Mouse (Mus musculus) kidney, postnatal 0 days (tissue): Measurements from ENCODE around the gene Pglyrp2. TPM values are rescaled to one million over a fixed set of nuclear protein-coding genes. Genes with fewer than 3 reads are reported as not detected.

Experiments used
- ATAC-seq: fragments of 200-750 bp; cut with Nextera tagmentation; replicated peaks from 2 replicates; pipeline ENCODE4 v1.8.0; 2017; ENCODE audit warnings: low read depth, moderate number of reproducible peaks, moderate TSS enrichment, moderate library complexity; ENCODE audit not compliant: low FRiP score
- DNase-seq: peaks from one replicate; pipeline ENCODE4 v3.0.0-alpha.2; 2016; ENCODE audit warnings: low spot score
- H3K27ac ChIP-seq: fragments of 300-500 bp; sonication (generic); 2 replicates; pipeline ENCODE4 v1.5.1; 2014; ENCODE audit warnings: mild to moderate bottlenecking
- H3K27me3 ChIP-seq: fragments of 300-500 bp; sonication (generic); 2 replicates; pipeline ENCODE4 v1.6.1; 2014; ENCODE audit warnings: low read length, mixed read lengths; ENCODE audit not compliant: insufficient read depth
- H3K36me3 ChIP-seq: fragments of 300-500 bp; sonication (generic); 2 replicates; pipeline ENCODE4 v1.6.1; 2014; ENCODE audit warnings: low read length, mixed read lengths; ENCODE audit not compliant: insufficient read depth
- H3K4me1 ChIP-seq: fragments of 300-500 bp; sonication (generic); replicated peaks from 2 replicates; pipeline ENCODE4 v1.6.1; 2014; ENCODE audit warnings: antibody characterized with exemption, low read length, mixed read lengths; ENCODE audit not compliant: insufficient read depth
- H3K4me2 ChIP-seq: fragments of 300-500 bp; sonication (generic); 2 replicates; pipeline ENCODE4 v1.6.1; 2014; ENCODE audit warnings: mild to moderate bottlenecking, low read length, moderate library complexity, mixed read lengths
- H3K4me3 ChIP-seq: fragments of 300-500 bp; sonication (generic); replicated peaks from 2 replicates; pipeline ENCODE4 v1.5.1; 2014; ENCODE audit warnings: low read depth, low read length
- H3K9ac ChIP-seq: fragments of 300-500 bp; sonication (generic); 2 replicates; pipeline ENCODE4 v1.6.1; 2014; ENCODE audit warnings: low read depth, low read length
- H3K9me3 ChIP-seq: fragments of 300-500 bp; sonication (generic); replicated peaks from 2 replicates; pipeline ENCODE4 v1.6.1; 2016; ENCODE audit warnings: low read length, inconsistent platforms, mixed read lengths
- CTCF ChIP-seq: IDR thresholded peaks from 2 replicates; pipeline ENCODE4 v1.5.1; 2016; ENCODE audit warnings: antibody characterized with exemption, low read depth, mild to moderate bottlenecking, moderate library complexity
- WGBS: fragments of 180-500 bp; shearing (Covaris S2); extraction: QIAGEN DNeasy Blood & Tissue Kit; methylation state at CpG from one replicate; pipeline ENCODE4 v1.1.7; 2014; 5-methylcytosine and 5-hydroxymethylcytosine counted together
- polyA plus RNA-seq: library from polyadenylated mRNA; unstranded; fragments of >200 nt; fragmentation: Nextera tagmentation; extraction: Ambion mirVana; gene quantifications from 2 replicates; pipeline ENCODE4 v1.2.1, GENCODE M21; 2015

Gene Pglyrp2
- polyA plus RNA-seq, 1 experiment from 2014 or later: not detected

DNA sequence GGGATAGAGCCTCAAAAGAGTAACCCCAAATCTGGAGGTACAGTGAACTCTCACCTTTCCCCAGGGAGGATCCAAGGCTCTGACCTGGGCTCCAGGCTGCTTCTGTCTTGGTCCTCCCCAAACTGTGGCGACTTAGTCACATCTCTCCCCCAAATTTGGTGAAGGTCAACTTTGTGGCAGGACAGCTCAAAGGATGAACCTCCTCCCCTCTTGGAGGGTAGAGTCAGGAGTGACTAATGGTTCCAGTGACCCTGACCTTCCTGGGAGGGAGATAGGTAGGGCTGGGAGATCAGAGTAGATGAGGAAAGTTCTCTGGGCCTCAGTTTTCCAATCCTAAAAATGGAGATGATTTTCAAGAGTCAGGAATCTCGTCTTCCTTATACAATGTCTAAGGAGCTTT is 45.2 kb downstream of the Pglyrp2 start:
- no peak for ATAC-seq
- TF ChIP-seq CTCF: no peak
- no peak overlapping the region for H3K27ac ChIP-seq
- 77% methylated on average over 2 of the region's 2 CpGs for WGBS
- DNase-seq: no peak
- 0 out of 2 replicates have a peak, but pooled peaks cover 11% of the 10 kb centered on the region for H3K36me3 ChIP-seq
- H3K9me3 ChIP-seq: no peaks in the 10 kb centered on the region
- H3K4me1 ChIP-seq: no peaks in the 10 kb centered on the region
- H3K4me2 ChIP-seq: no peak overlapping the region
- H3K9ac ChIP-seq: no peak overlapping the region
- H3K27me3 ChIP-seq: no peaks in the 10 kb centered on the region
- H3K4me3 ChIP-seq: no peak overlapping the region

DNA sequence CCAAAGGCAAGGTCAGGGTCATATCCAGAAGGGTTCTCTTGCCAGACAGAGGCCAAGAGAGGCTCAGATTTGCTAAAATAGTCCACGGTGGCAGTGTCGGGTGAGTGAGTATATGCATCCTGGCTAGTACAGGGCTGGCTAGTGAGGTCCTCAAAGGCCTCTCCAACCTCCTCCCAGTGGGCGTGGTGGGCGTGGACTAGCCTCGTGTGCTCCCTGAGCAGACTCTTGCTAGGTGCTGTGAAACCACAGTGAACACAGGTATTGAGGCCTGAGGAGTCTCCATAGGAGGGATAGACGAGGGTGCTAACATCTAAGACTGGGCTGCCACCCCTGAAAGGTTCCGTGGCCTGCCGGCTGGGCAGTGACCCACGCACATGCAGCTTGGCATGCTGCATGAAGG is 46.8 kb downstream of the Pglyrp2 start:
- H3K27me3 ChIP-seq: no peaks in the 10 kb centered on the region
- TF ChIP-seq CTCF: no peak
- no peak overlapping the region for H3K9ac ChIP-seq
- no peak overlapping the region for H3K4me3 ChIP-seq
- H3K27ac ChIP-seq: no peak overlapping the region
- ATAC-seq (0 out of 2 replicates have a peak, but pooled peaks have one; percentile 36), DNase-seq (no peak)
- no peaks in the 10 kb centered on the region for H3K4me1 ChIP-seq
- 0 out of 2 replicates have a peak, but pooled peaks cover 7% of the 10 kb centered on the region for H3K36me3 ChIP-seq
- WGBS: 74% methylated on average over 9 of the region's 9 CpGs
- no peaks in the 10 kb centered on the region for H3K9me3 ChIP-seq
- no peak overlapping the region for H3K4me2 ChIP-seq

DNA sequence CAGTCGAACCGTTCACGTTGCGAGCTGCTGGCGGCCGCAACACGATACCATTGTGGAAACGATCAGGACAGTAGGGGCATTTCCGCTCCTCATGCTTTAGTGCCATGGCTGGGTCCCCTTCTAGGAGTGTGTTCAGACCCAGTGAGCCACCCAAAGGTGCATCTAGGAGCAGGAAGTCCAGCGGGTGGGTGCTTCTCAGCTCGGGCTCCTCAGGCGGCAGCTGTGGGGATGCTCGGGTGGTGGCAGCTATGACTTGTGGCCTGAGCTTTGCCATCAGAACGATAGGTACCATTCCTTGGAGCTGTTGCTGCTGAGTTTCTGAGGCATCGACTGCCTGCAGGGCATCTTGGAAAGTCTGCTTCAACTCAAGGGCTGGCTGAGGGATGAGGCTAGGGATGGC is 47.5 kb downstream of the Pglyrp2 start:
- no peak for TF ChIP-seq CTCF
- ATAC-seq (no peak), DNase-seq (no peak)
- Histone ChIP-seq H3K36me3 (0 out of 2 replicates have a peak, but pooled peaks cover 7% of the 10 kb centered on the region), H3K4me3 (no peak overlapping the region), H3K27me3 (no peaks in the 10 kb centered on the region), H3K27ac (no peak overlapping the region), H3K4me1 (no peaks in the 10 kb centered on the region), H3K4me2 (no peak overlapping the region), H3K9ac (no peak overlapping the region), H3K9me3 (no peaks in the 10 kb centered on the region)
- 70% methylated on average over 15 of the region's 15 CpGs for WGBS

DNA sequence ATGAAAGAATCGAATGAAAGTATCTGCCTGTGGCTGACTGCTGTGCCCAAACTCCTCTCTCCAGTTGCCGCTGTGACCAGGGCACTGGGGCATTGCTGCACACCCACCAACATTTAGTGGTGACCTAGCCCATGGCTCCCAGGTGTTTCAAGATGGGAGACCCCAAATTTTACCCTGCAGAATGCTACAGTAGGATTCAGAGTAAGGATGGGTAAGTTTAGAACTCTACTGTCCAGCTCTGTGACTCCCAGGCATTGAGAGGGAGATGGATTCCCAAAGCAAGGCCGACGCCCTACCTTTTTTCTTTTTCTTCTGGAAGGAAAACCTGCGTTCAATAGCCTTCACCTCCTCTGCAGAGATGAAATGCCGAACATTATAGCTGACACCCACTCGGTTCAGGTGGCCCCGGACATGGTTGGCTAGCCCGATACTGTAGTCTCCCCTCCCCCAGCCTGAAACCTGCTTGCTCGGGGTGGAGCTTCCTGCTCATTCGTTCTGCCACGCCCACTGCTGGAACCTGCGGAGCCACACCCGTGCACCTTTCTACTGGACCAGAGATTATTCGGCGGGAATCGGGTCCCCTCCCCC is 54.9 kb downstream of the Pglyrp2 start:
- Histone ChIP-seq H3K4me3 (peak overlapping the region; percentile 18; the same call in 1 of the 2 replicates), H3K9ac (0 out of 2 replicates have a peak overlapping the region, but pooled peaks have one; percentile 35), H3K4me2 (peak overlapping the region; percentile 46), H3K9me3 (no peaks in the 10 kb centered on the region), H3K27me3 (no peaks in the 10 kb centered on the region), H3K36me3 (peaks cover 4% of the 10 kb centered on the region; the same call in 1 of the 2 replicates), H3K4me1 (0 out of 2 replicates have a peak, but pooled peaks cover 3% of the 10 kb centered on the region), H3K27ac (peak overlapping the region; percentile 36; the same call in 1 of the 2 replicates)
- no peak for TF ChIP-seq CTCF
- 16% methylated on average over 11 of the region's 17 CpGs for WGBS
- ATAC-seq: peak; percentile 53; the same call in 1 of the 2 replicates
- peak; percentile 29 for DNase-seq

DNA sequence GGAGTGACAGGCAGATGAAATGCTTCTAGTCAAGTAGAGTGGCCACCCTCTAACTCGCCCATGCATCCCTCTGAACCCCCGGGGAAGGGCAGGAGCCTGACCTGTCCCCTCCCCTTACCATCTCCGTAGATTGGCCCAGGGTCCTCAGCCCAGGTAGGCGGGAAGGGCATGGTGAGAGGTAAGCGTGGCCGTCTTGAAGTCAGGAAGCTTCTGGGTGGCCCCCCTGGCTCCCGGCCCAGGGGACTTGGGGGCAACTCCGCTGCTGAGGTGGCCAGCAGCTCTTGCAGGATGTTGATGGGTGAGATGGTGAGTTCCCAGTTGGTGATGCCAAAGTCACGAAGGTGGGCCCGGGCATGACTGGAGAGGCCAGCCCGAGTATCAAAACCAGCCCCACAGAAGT is 56.3 kb downstream of the Pglyrp2 start:
- Histone ChIP-seq H3K4me2 (no peak overlapping the region), H3K9ac (no peak overlapping the region), H3K36me3 (peaks cover 4% of the 10 kb centered on the region; the same call in 1 of the 2 replicates), H3K4me1 (peaks cover 10% of the 10 kb centered on the region), H3K27ac (no peak overlapping the region), H3K4me3 (no peak overlapping the region), H3K9me3 (no peaks in the 10 kb centered on the region), H3K27me3 (no peaks in the 10 kb centered on the region)
- 91% methylated on average over 11 of the region's 11 CpGs for WGBS
- no peak for DNase-seq
- no peak for ATAC-seq
- no peak for TF ChIP-seq CTCF

DNA sequence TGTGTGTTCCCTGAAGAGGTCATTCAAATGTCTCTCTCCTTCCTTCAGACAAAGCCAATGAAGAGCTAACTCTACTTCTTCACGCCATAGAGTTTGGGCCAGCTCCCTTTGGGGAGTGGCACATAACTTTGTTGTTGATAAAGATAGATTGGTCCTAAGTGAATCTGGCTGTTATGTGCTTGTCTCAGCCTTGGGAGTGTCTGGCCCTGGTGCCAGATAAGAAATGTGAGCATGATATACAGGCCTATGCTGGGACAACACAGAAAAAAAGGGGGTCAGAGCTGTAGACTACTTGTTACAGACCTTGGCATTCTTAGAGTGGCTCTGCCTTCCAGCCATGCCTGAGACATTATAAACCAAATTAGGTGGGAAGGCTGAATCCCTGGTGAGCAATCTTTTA is 58.7 kb downstream of the Pglyrp2 start:
- ATAC-seq: no peak
- no peaks in the 10 kb centered on the region for H3K27me3 ChIP-seq
- H3K9ac ChIP-seq: no peak overlapping the region
- TF ChIP-seq CTCF: no peak
- no peak for DNase-seq
- no peak overlapping the region for H3K4me3 ChIP-seq
- H3K36me3 ChIP-seq: peaks cover 16% of the 10 kb centered on the region
- no peak overlapping the region; the same call in 1 of the 2 replicates for H3K4me2 ChIP-seq
- whole genome bisulfite sequencing: 62% methylated on average over 1 of the region's 1 CpGs
- H3K9me3 ChIP-seq: no peaks in the 10 kb centered on the region
- no peak overlapping the region for H3K27ac ChIP-seq
- H3K4me1 ChIP-seq: peaks cover 11% of the 10 kb centered on the region
